9 mouse cellular contexts compared by ENCODE assay signal in the genomic region with DNA sequence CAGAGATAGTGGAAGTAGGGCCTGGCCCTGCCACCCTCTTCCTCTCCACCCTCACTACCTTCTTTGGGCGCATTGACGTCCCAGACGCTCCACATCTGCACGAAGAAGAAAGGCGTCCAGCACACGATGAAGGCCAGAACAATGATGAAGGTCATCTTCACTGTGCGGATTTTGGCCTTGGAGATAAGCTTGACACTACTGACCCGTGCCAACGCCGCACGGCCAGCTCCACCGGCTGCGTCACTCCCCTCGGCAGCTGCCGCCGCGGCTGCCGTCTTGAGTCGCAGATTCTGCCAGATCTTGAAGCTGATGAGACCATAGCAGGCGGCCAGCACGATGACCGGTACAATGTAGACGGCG. TPM values are rescaled to one million over a fixed set of nuclear protein-coding genes. Genes with fewer than 3 reads are reported as not detected.
DNase-seq lines count a peak whose midpoint lies in the region; ATAC-seq and TF ChIP-seq lines count a peak whose summit lies in the region.
"Had no signal": no experiment of that assay in that cellular context is flagged by ENCODE, and none has a peak within 500 bp of the region (broad histone marks: within the 10 kb centered on the region; RNA-seq: fewer than 3 reads in every experiment).

No protein-coding gene starts in this region.

- peaks cover 9% of the 10 kb centered on the region for H3K4me1 ChIP-seq in heart, postnatal 0 days (ENCODE audit: control insufficient read depth, insufficient read depth)
- peaks cover 19% of the 10 kb centered on the region for H3K4me1 ChIP-seq in hindbrain, embryonic 12.5 days
- peaks cover 21% of the 10 kb centered on the region for H3K4me1 ChIP-seq in midbrain, embryonic 15.5 days

- DNase-seq in heart, postnatal 0 days (ENCODE audit: low spot score): no peak
- DNase-seq in heart, adult 18-20 months: no peak
- peak; percentile 67 for DNase-seq in adrenal gland, postnatal 10 days
- DNase-seq in cerebellum, adult 11-12 months: no peak
- DNase-seq in cerebellum, postnatal 4 days (ENCODE audit: low spot score in 2 of 2): no peak
- DNase-seq in adipocyte (ENCODE audit: low spot score): no peak
- DNase-seq: layer of hippocampus, postnatal 36 days had no signal

- H3K9me3 ChIP-seq in heart, postnatal 0 days (replicated peaks; ENCODE audit: control insufficient read depth, low read length): no peaks in the 10 kb centered on the region
- no peaks in the 10 kb centered on the region for H3K9me3 ChIP-seq in hindbrain, embryonic 12.5 days (replicated peaks)
- no peaks in the 10 kb centered on the region for H3K9me3 ChIP-seq in midbrain, embryonic 15.5 days

- H3K4me3 ChIP-seq in heart, postnatal 0 days (ENCODE audit: low read depth, low read length): peak overlapping the region; percentile 40
- peak overlapping the region; percentile 31 for H3K4me3 ChIP-seq in hindbrain, embryonic 12.5 days
- peak overlapping the region; percentile 39 for H3K4me3 ChIP-seq in midbrain, embryonic 15.5 days

- H3K36me3 ChIP-seq in heart, postnatal 0 days (replicated peaks; ENCODE audit: control insufficient read depth, insufficient read depth, low read length): no peaks in the 10 kb centered on the region
- H3K36me3 ChIP-seq in hindbrain, embryonic 12.5 days: no peaks in the 10 kb centered on the region
- H3K36me3 ChIP-seq in midbrain, embryonic 15.5 days (replicated peaks): no peaks in the 10 kb centered on the region

- H3K9ac ChIP-seq in heart, postnatal 0 days (replicated peaks; ENCODE audit: low read depth, low read length): no peak overlapping the region
- H3K9ac ChIP-seq in hindbrain, embryonic 12.5 days: 0 out of 2 replicates have a peak overlapping the region, but pooled peaks have one; percentile 2
- H3K9ac ChIP-seq in midbrain, embryonic 15.5 days: peak overlapping the region; percentile 35

- H3K27ac ChIP-seq in heart, postnatal 0 days (ENCODE audit: low read depth): no peak overlapping the region
- no peak overlapping the region for H3K27ac ChIP-seq in hindbrain, embryonic 12.5 days
- no peak overlapping the region for H3K27ac ChIP-seq in midbrain, embryonic 15.5 days

- WGBS in heart, postnatal 0 days: 39% methylated on average over 24 of the region's 24 CpGs
- WGBS in hindbrain, embryonic 12.5 days: 31% methylated on average over 24 of the region's 24 CpGs
- 35% methylated on average over 24 of the region's 24 CpGs for WGBS in midbrain, embryonic 15.5 days

- no peak for TF ChIP-seq EP300 in heart, postnatal 0 days (IDR thresholded peaks at IDR 0.05; ENCODE audit: low read depth)

- peaks cover 44% of the 10 kb centered on the region for H3K27me3 ChIP-seq in heart, postnatal 0 days (ENCODE audit: control insufficient read depth, insufficient read depth, low read length)
- peaks cover 74% of the 10 kb centered on the region for H3K27me3 ChIP-seq in hindbrain, embryonic 12.5 days
- peaks cover 45% of the 10 kb centered on the region for H3K27me3 ChIP-seq in midbrain, embryonic 15.5 days (replicated peaks)

- ATAC-seq in heart, postnatal 0 days (ENCODE audit: insufficient read depth, low read depth): no peak
- no peak; the same call in 1 of the 2 replicates for ATAC-seq in hindbrain, embryonic 12.5 days (ENCODE audit: low FRiP score)
- no peak for ATAC-seq in midbrain, embryonic 15.5 days (replicated peaks)

- peak overlapping the region; percentile 57; the same call in 1 of the 2 replicates for H3K4me2 ChIP-seq in heart, postnatal 0 days (ENCODE audit: low read depth, low read length)
- peak overlapping the region; percentile 64 for H3K4me2 ChIP-seq in hindbrain, embryonic 12.5 days (replicated peaks)
- peak overlapping the region; percentile 69 for H3K4me2 ChIP-seq in midbrain, embryonic 15.5 days

- no peak for TF ChIP-seq CTCF in heart, postnatal 0 days (IDR thresholded peaks at IDR 0.05; ENCODE audit: low read depth)

RNA-seq across cellular contexts. Expression of a gene that starts 0.9 kb away (rescaled TPM):
- not detected in 2 replicates for total RNA-seq in heart, postnatal 0 days (2014; rRNA removed; ENCODE audit: low replicate concordance)
- polyA plus RNA-seq in heart, postnatal 0 days (2015; fragmentation: Nextera tagmentation; extraction: Ambion mirVana): 0.05 TPM in 2 replicates
- under 1 TPM; 0.18 to 0.30 TPM for total RNA-seq in heart, adult 18-20 months (2021)
- 10 to 100 TPM; 38.6 to 39.8 TPM for total RNA-seq in adrenal gland, postnatal 10 days (2021)
- 0.54 and 0.70 TPM in 2 replicates for polyA plus RNA-seq in hindbrain, embryonic 12.5 days (2016; fragmentation: Nextera tagmentation; extraction: Ambion mirVana)
- polyA plus RNA-seq in midbrain, embryonic 15.5 days (2015; fragmentation: Nextera tagmentation; extraction: Ambion mirVana): 1.6 and 1.9 TPM in 2 replicates

RNA-seq across cellular contexts. Expression of a gene that starts 29.5 kb away (rescaled TPM):
- 148 and 161 TPM in 2 replicates for total RNA-seq in heart, postnatal 0 days (2014; rRNA removed; ENCODE audit: low replicate concordance)
- polyA plus RNA-seq in heart, postnatal 0 days (2015; fragmentation: Nextera tagmentation; extraction: Ambion mirVana): 188 and 201 TPM in 2 replicates
- 10 to 100 TPM; 62.8 to 77.7 TPM for total RNA-seq in heart, adult 18-20 months (2021)
- 10 to 100 TPM in 1 of 2 experiments, 1 to 10 TPM in 1; 4.2 to 11.3 TPM for total RNA-seq in adrenal gland, postnatal 10 days (2021)
- polyA plus RNA-seq in hindbrain, embryonic 12.5 days (2016; fragmentation: Nextera tagmentation; extraction: Ambion mirVana): 0.61 and 1.7 TPM in 2 replicates
- 0.29 TPM in 1 of 2 replicates, not detected in the other for polyA plus RNA-seq in midbrain, embryonic 15.5 days (2015; fragmentation: Nextera tagmentation; extraction: Ambion mirVana)

Comparison
In these comparisons a context has a peak if more than half of its experiments do, and no peak if none do; other contexts are left out.
1. RNA of a gene that starts 0.9 kb away (total RNA-seq): 38.6 to 39.8 TPM in adrenal gland, postnatal 10 days; 0.18 to 0.30 TPM in heart, adult 18-20 months and not detected in heart, postnatal 0 days; every median in the first group is over 10 times any median in the second.
2. RNA of a gene that starts 29.5 kb away (total RNA-seq): 148 to 161 TPM in heart, postnatal 0 days and 62.8 to 77.7 TPM in heart, adult 18-20 months; 4.2 to 11.3 TPM in adrenal gland, postnatal 10 days; every median in the first group is over 4 times any median in the second.
3. Peak in every context shown above with its lines, with median percentiles within 50 percentile points of each other: H3K4me2 ChIP-seq and H3K4me3 ChIP-seq.